Mouse (Mus musculus) lung, postnatal 0 days (tissue): ENCODE results near the gene Fyb. TPM values are rescaled to one million over a fixed set of nuclear protein-coding genes. Genes with fewer than 3 reads are reported as not detected.

Experiments
- ATAC-seq: fragments of 200-750 bp; cut with Nextera tagmentation; 2 replicates; pipeline ENCODE4 v1.8.0; 2017; ENCODE audit warnings: moderate library complexity
- DNase-seq: peaks from one replicate; pipeline ENCODE4 v3.0.0-alpha.2; 2016; ENCODE audit warnings: low spot score
- H3K27ac ChIP-seq: fragments of 300-500 bp; sonication (generic); 2 replicates; pipeline ENCODE4 v1.5.1; 2014; ENCODE audit warnings: antibody characterized with exemption, mild to moderate bottlenecking, low read length, mixed read lengths
- H3K27me3 ChIP-seq: fragments of 300-500 bp; sonication (generic); replicated peaks from 2 replicates; pipeline ENCODE4 v1.6.1; 2014; ENCODE audit warnings: low read length, mixed read lengths; ENCODE audit not compliant: insufficient read depth
- H3K36me3 ChIP-seq: fragments of 300-500 bp; sonication (generic); 2 replicates; pipeline ENCODE4 v1.6.1; 2014; ENCODE audit warnings: low read length, mixed read lengths; ENCODE audit not compliant: insufficient read depth
- H3K4me1 ChIP-seq: fragments of 300-500 bp; sonication (generic); 2 replicates; pipeline ENCODE4 v1.6.1; 2014; ENCODE audit warnings: antibody characterized with exemption, low read depth, low read length, mixed read lengths; ENCODE audit not compliant: insufficient read depth
- H3K4me2 ChIP-seq: fragments of 300-500 bp; sonication (generic); replicated peaks from 2 replicates; pipeline ENCODE4 v1.6.1; 2014; ENCODE audit warnings: low read depth, mild to moderate bottlenecking, low read length, moderate library complexity, mixed read lengths
- H3K4me3 ChIP-seq: fragments of 300-500 bp; sonication (generic); 2 replicates; pipeline ENCODE4 v1.5.1; 2014; ENCODE audit warnings: low read depth, low read length
- H3K9ac ChIP-seq: fragments of 300-500 bp; sonication (generic); replicated peaks from 2 replicates; pipeline ENCODE4 v1.6.1; 2014; ENCODE audit warnings: low read depth, mild to moderate bottlenecking
- H3K9me3 ChIP-seq: fragments of 300-500 bp; sonication (generic); 2 replicates; pipeline ENCODE4 v1.6.1; 2016; ENCODE audit warnings: low read length, mixed read lengths
- CTCF ChIP-seq: IDR thresholded peaks from 2 replicates; pipeline ENCODE4 v1.5.1; 2016; ENCODE audit warnings: antibody characterized with exemption, mild to moderate bottlenecking
- EP300 ChIP-seq: IDR thresholded peaks from 2 replicates; pipeline ENCODE4 v1.6.1; 2016; ENCODE audit warnings: antibody characterized with exemption, mild to moderate bottlenecking, control low read depth
- WGBS: fragments of 180-500 bp; shearing (Covaris S2); extraction: QIAGEN DNeasy Blood & Tissue Kit; methylation state at CpG from one replicate; pipeline ENCODE4 v1.1.7; 2014; 5-methylcytosine and 5-hydroxymethylcytosine counted together
- polyA plus RNA-seq: library from polyadenylated mRNA; unstranded; fragments of >200 nt; fragmentation: Nextera tagmentation; extraction: Ambion mirVana; gene quantifications from 2 replicates; pipeline ENCODE4 v1.2.1, GENCODE M21; 2015

Gene Fyb
- polyA plus RNA-seq, 1 experiment from 2014 or later: 7.5 TPM

DNA sequence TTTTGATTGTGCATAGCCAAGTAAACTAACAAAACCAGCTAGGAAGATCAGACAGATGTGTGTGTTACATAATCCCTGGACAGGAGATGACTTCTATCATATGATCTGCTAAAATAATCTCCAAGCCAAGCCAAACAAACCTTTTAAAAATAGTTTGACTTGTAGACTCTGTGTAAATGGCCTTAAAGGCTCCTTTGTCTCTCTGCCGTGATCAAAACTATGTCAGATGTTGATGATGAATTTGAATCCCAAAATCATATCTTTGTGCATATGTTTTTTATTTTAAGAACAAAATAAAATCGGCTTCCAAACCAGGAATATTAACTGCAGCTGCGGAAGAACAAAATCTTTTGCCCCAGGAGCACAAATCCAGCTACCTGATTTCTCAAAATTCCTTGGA is 64.9 kb downstream of the Fyb start:
- no peak for ATAC-seq
- no peaks in the 10 kb centered on the region for H3K9me3 ChIP-seq
- WGBS: 67% methylated on average over 3 of the region's 3 CpGs
- H3K4me1 ChIP-seq: no peaks in the 10 kb centered on the region
- H3K27me3 ChIP-seq: no peaks in the 10 kb centered on the region
- H3K4me2 ChIP-seq: no peak overlapping the region
- no peak for DNase-seq
- no peak overlapping the region for H3K9ac ChIP-seq
- H3K27ac ChIP-seq: no peak overlapping the region
- TF ChIP-seq CTCF (no peak), EP300 (no peak)
- H3K36me3 ChIP-seq: no peaks in the 10 kb centered on the region
- H3K4me3 ChIP-seq: no peak overlapping the region

GRCm38 (mm10) chr15:6588192-6588591 is 65.5 kb downstream of the Fyb start:
- Histone ChIP-seq H3K9ac (no peak overlapping the region), H3K4me2 (no peak overlapping the region), H3K4me1 (no peaks in the 10 kb centered on the region), H3K4me3 (no peak overlapping the region), H3K27me3 (no peaks in the 10 kb centered on the region), H3K27ac (no peak overlapping the region), H3K36me3 (no peaks in the 10 kb centered on the region), H3K9me3 (no peaks in the 10 kb centered on the region)
- TF ChIP-seq CTCF: no peak
- TF ChIP-seq EP300: no peak
- 55% methylated on average over 7 of the region's 7 CpGs for WGBS
- DNase-seq (no peak), ATAC-seq (no peak)

- no peak overlapping the region for H3K27ac ChIP-seq
- TF ChIP-seq CTCF (no peak), EP300 (no peak)
- WGBS: 80% methylated on average over 4 of the region's 4 CpGs
These were observed 68.3 kb downstream of the Fyb start for GRCm38 (mm10) chr15:6590846-6591451.

GRCm38 (mm10) chr15:6591527-6591926 is 68.9 kb downstream of the Fyb start:
- ATAC-seq (no peak), DNase-seq (no peak)
- H3K27me3 ChIP-seq: no peaks in the 10 kb centered on the region
- no peak overlapping the region for H3K4me3 ChIP-seq
- WGBS: 46% methylated on average over 1 of the region's 1 CpGs
- H3K36me3 ChIP-seq: no peaks in the 10 kb centered on the region
- no peak for TF ChIP-seq CTCF
- TF ChIP-seq EP300: no peak
- no peaks in the 10 kb centered on the region for H3K9me3 ChIP-seq
- no peak overlapping the region for H3K9ac ChIP-seq
- no peak overlapping the region for H3K4me2 ChIP-seq
- no peak overlapping the region for H3K27ac ChIP-seq
- no peaks in the 10 kb centered on the region for H3K4me1 ChIP-seq

More at GRCm38 (mm10) chr15:6590846-6591451, 68.3 kb downstream of the Fyb start:
- no peak overlapping the region for H3K4me2 ChIP-seq
- H3K9me3 ChIP-seq: no peaks in the 10 kb centered on the region
- H3K9ac ChIP-seq: no peak overlapping the region
- DNase-seq: no peak
- H3K4me1 ChIP-seq: no peaks in the 10 kb centered on the region
- H3K27me3 ChIP-seq: no peaks in the 10 kb centered on the region
- no peak for ATAC-seq
- H3K4me3 ChIP-seq: no peak overlapping the region
- no peaks in the 10 kb centered on the region for H3K36me3 ChIP-seq

GRCm38 (mm10) chr15:6592561-6593253 is 70.1 kb downstream of the Fyb start:
- peak; percentile 22 for DNase-seq
- H3K27ac ChIP-seq: no peak overlapping the region

GRCm38 (mm10) chr15:6593254-6593623 is 70.6 kb downstream of the Fyb start:
- ATAC-seq: no peak
- WGBS: 50% methylated on average over 1 of the region's 1 CpGs
- Histone ChIP-seq H3K9ac (no peak overlapping the region), H3K27ac (no peak overlapping the region), H3K36me3 (no peaks in the 10 kb centered on the region), H3K27me3 (no peaks in the 10 kb centered on the region), H3K4me2 (no peak overlapping the region), H3K4me1 (no peaks in the 10 kb centered on the region), H3K4me3 (no peak overlapping the region), H3K9me3 (no peaks in the 10 kb centered on the region)
- no peak for DNase-seq
- TF ChIP-seq EP300: no peak
- TF ChIP-seq CTCF: no peak

More at GRCm38 (mm10) chr15:6592561-6593253, 70.1 kb downstream of the Fyb start:
- Histone ChIP-seq H3K36me3 (no peaks in the 10 kb centered on the region), H3K9me3 (no peaks in the 10 kb centered on the region), H3K4me3 (no peak overlapping the region), H3K27me3 (no peaks in the 10 kb centered on the region), H3K4me2 (no peak overlapping the region), H3K9ac (no peak overlapping the region), H3K4me1 (no peaks in the 10 kb centered on the region)
- no peak for TF ChIP-seq CTCF
- no peak for TF ChIP-seq EP300
- ATAC-seq: no peak
- 51% methylated on average over 5 of the region's 5 CpGs for WGBS
